Mouse (Mus musculus) G1E (cell line): ENCODE results near the gene Slc25a26.

Source experiments
- CTCF ChIP-seq: IDR thresholded peaks from 2 replicates; pipeline ENCODE4 v1.5.1; 2012; ENCODE audit warnings: low read depth, low read length, inconsistent platforms, mixed read lengths
- GATA1 ChIP-seq: IDR thresholded peaks from 2 replicates; pipeline ENCODE4 v1.6.1; 2012; ENCODE audit warnings: borderline replicate concordance, low read length, inconsistent platforms, mixed read lengths
- TAL1 ChIP-seq: conservative IDR thresholded peaks from 2 replicates; pipeline ENCODE4 v1.6.1; 2012; ENCODE audit warnings: low read depth, low read length, inconsistent platforms, mixed read lengths

GRCm38 (mm10) chr6:94601811-94602210, 101.7 kb downstream of the Slc25a26 start:
- no peak for TF ChIP-seq CTCF
- TF ChIP-seq GATA1, result no peak
- TF ChIP-seq TAL1, result no peak
